In the genomic region with DNA sequence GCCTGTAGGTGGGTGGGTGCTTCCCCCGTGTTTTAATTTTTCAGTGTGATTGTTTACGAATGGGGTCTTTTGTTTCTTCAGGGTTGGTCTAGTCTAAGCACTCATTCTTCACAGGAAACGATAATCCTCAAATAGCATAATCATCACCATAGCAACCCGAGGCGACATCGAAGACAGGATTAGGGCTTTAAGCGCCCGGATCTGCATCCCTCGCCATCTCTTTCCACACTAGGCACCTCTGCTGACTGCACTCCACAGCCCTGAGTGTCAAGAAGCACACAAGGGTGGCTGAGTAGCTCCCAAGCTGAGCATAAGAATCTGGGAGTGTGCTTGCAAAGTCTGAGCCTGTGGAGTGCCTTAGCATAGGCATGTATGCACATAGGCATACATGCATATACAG, we compare ENCODE assay signal across 16 mouse cellular contexts.
DNase-seq lines count a peak whose midpoint lies in the region; ATAC-seq lines count a peak whose summit lies in the region.
"Had no signal": no experiment of that assay in that cellular context is flagged by ENCODE, and none has a peak within 500 bp of the region (broad histone marks: within the 10 kb centered on the region; RNA-seq: fewer than 3 reads in every experiment).

No protein-coding gene starts in this region.

- no peaks in the 10 kb centered on the region for H3K9me3 ChIP-seq in hindbrain, embryonic 16.5 days (ENCODE audit: control insufficient read depth, low read length)
- H3K9me3 ChIP-seq in hindbrain, embryonic 12.5 days (replicated peaks), result no peaks in the 10 kb centered on the region
- H3K9me3 ChIP-seq in forebrain, embryonic 15.5 days, result no peaks in the 10 kb centered on the region
- H3K9me3 ChIP-seq in midbrain, embryonic 14.5 days (ENCODE audit: control insufficient read depth, low read length), result no peaks in the 10 kb centered on the region
- H3K9me3 ChIP-seq in heart, embryonic 11.5 days (replicated peaks; ENCODE audit: control insufficient read depth, low read length), result no peaks in the 10 kb centered on the region
- H3K9me3 ChIP-seq: limb, embryonic 15.5 days had no signal

- peak; percentile 84 for DNase-seq in midbrain, embryonic 14.5 days
- no peak for DNase-seq in gastrocnemius, adult 8-10 months (ENCODE audit: low spot score in 2 of 2)
- no peak for DNase-seq in thymus, postnatal 4 days
- DNase-seq in thymus, postnatal 14 days, result no peak
- DNase-seq: adrenal gland, postnatal 10 days; cerebellum, adult 11-12 months; cerebellum, postnatal 25 days; gastrocnemius, postnatal 14 days; heart, postnatal 10 days; kidney, adult 9 months; lung, postnatal 14 days had no signal

- no peak overlapping the region for H3K27ac ChIP-seq in hindbrain, embryonic 16.5 days (ENCODE audit: low read depth, low read length)
- H3K27ac ChIP-seq in hindbrain, embryonic 12.5 days, result no peak overlapping the region
- H3K27ac ChIP-seq in forebrain, embryonic 15.5 days (replicated peaks), result no peak overlapping the region; the same call in 1 of the 2 replicates
- peak overlapping the region; percentile 28 for H3K27ac ChIP-seq in midbrain, embryonic 14.5 days (replicated peaks; ENCODE audit: low read depth, low read length)
- H3K27ac ChIP-seq in heart, embryonic 11.5 days (ENCODE audit: low read depth, low read length), result no peak overlapping the region
- H3K27ac ChIP-seq: limb, embryonic 15.5 days had no signal

- WGBS in hindbrain, embryonic 16.5 days, result 21% methylated on average over 9 of the region's 9 CpGs
- WGBS in hindbrain, embryonic 12.5 days, result 48% methylated on average over 9 of the region's 9 CpGs
- WGBS in forebrain, embryonic 15.5 days, result 6% methylated on average over 9 of the region's 9 CpGs
- 6% methylated on average over 9 of the region's 9 CpGs for WGBS in midbrain, embryonic 14.5 days
- 76% methylated on average over 9 of the region's 9 CpGs for WGBS in heart, embryonic 11.5 days (ENCODE audit: insufficient replicate concordance)

- no peak overlapping the region for H3K4me3 ChIP-seq in hindbrain, embryonic 16.5 days (ENCODE audit: low read length)
- no peak overlapping the region for H3K4me3 ChIP-seq in hindbrain, embryonic 12.5 days
- no peak overlapping the region for H3K4me3 ChIP-seq in forebrain, embryonic 15.5 days
- H3K4me3 ChIP-seq in midbrain, embryonic 14.5 days (replicated peaks; ENCODE audit: low read depth, low read length), result no peak overlapping the region
- no peak overlapping the region for H3K4me3 ChIP-seq in heart, embryonic 11.5 days (ENCODE audit: low read depth, low read length)
- H3K4me3 ChIP-seq: limb, embryonic 15.5 days had no signal

- peak; percentile 37; the same call in 1 of the 2 replicates for ATAC-seq in hindbrain, embryonic 16.5 days
- no peak for ATAC-seq in hindbrain, embryonic 12.5 days (ENCODE audit: low FRiP score)
- ATAC-seq in forebrain, embryonic 15.5 days (replicated peaks), result peak; percentile 61
- ATAC-seq in midbrain, embryonic 14.5 days (ENCODE audit: low FRiP score, low TSS enrichment), result peak; percentile 67; the same call in 1 of the 2 replicates
- no peak for ATAC-seq in heart, embryonic 11.5 days (replicated peaks; ENCODE audit: insufficient number of reproducible peaks, low FRiP score, low TSS enrichment)

- no peak overlapping the region for H3K4me2 ChIP-seq in hindbrain, embryonic 16.5 days (ENCODE audit: low read length)
- H3K4me2 ChIP-seq in hindbrain, embryonic 12.5 days (replicated peaks), result no peak overlapping the region
- H3K4me2 ChIP-seq in forebrain, embryonic 15.5 days (replicated peaks), result no peak overlapping the region
- no peak overlapping the region for H3K4me2 ChIP-seq in midbrain, embryonic 14.5 days (ENCODE audit: low read length)
- H3K4me2 ChIP-seq in heart, embryonic 11.5 days, result no peak overlapping the region
- H3K4me2 ChIP-seq: limb, embryonic 15.5 days had no signal

- no peaks in the 10 kb centered on the region for H3K27me3 ChIP-seq in hindbrain, embryonic 16.5 days (replicated peaks; ENCODE audit: control insufficient read depth, insufficient read depth, low read length)
- H3K27me3 ChIP-seq in hindbrain, embryonic 12.5 days, result 0 out of 2 replicates have a peak, but pooled peaks cover 2% of the 10 kb centered on the region
- H3K27me3 ChIP-seq in forebrain, embryonic 15.5 days, result no peaks in the 10 kb centered on the region
- no peaks in the 10 kb centered on the region for H3K27me3 ChIP-seq in midbrain, embryonic 14.5 days (ENCODE audit: control insufficient read depth, insufficient read depth, low read length)
- no peaks in the 10 kb centered on the region for H3K27me3 ChIP-seq in heart, embryonic 11.5 days (ENCODE audit: control insufficient read depth, insufficient read depth, low read length)
- H3K27me3 ChIP-seq: limb, embryonic 15.5 days had no signal

- no peak overlapping the region for H3K9ac ChIP-seq in hindbrain, embryonic 16.5 days (ENCODE audit: low read depth, low read length)
- no peak overlapping the region for H3K9ac ChIP-seq in hindbrain, embryonic 12.5 days
- no peak overlapping the region for H3K9ac ChIP-seq in forebrain, embryonic 15.5 days (replicated peaks)
- H3K9ac ChIP-seq in midbrain, embryonic 14.5 days (replicated peaks; ENCODE audit: low read length), result no peak overlapping the region
- H3K9ac ChIP-seq in heart, embryonic 11.5 days (ENCODE audit: low read depth, low read length), result no peak overlapping the region
- H3K9ac ChIP-seq: limb, embryonic 15.5 days had no signal

- no peaks in the 10 kb centered on the region for H3K36me3 ChIP-seq in hindbrain, embryonic 16.5 days (ENCODE audit: control insufficient read depth, insufficient read depth, low read length)
- no peaks in the 10 kb centered on the region for H3K36me3 ChIP-seq in hindbrain, embryonic 12.5 days
- no peaks in the 10 kb centered on the region for H3K36me3 ChIP-seq in forebrain, embryonic 15.5 days
- H3K36me3 ChIP-seq in midbrain, embryonic 14.5 days (ENCODE audit: control insufficient read depth, insufficient read depth, low read length), result no peaks in the 10 kb centered on the region
- no peaks in the 10 kb centered on the region for H3K36me3 ChIP-seq in heart, embryonic 11.5 days (ENCODE audit: control insufficient read depth, insufficient read depth, low read length)
- H3K36me3 ChIP-seq: limb, embryonic 15.5 days had no signal

- peaks cover 12% of the 10 kb centered on the region for H3K4me1 ChIP-seq in hindbrain, embryonic 16.5 days (ENCODE audit: control insufficient read depth, insufficient read depth, low read depth, low read length)
- peaks cover 26% of the 10 kb centered on the region for H3K4me1 ChIP-seq in hindbrain, embryonic 12.5 days
- H3K4me1 ChIP-seq in forebrain, embryonic 15.5 days, result peaks cover 36% of the 10 kb centered on the region
- peaks cover 36% of the 10 kb centered on the region for H3K4me1 ChIP-seq in midbrain, embryonic 14.5 days (ENCODE audit: control insufficient read depth, insufficient read depth, low read length)
- H3K4me1 ChIP-seq in heart, embryonic 11.5 days (ENCODE audit: control insufficient read depth, insufficient read depth, low read length), result no peaks in the 10 kb centered on the region
- H3K4me1 ChIP-seq: limb, embryonic 15.5 days had no signal

Comparison
In these comparisons a context has a peak if more than half of its experiments do, and no peak if none do; other contexts are left out.
1. ATAC-seq: peak in hindbrain, embryonic 16.5 days (single experiment), forebrain, embryonic 15.5 days (single experiment) and midbrain, embryonic 14.5 days (single experiment); none in hindbrain, embryonic 12.5 days (single experiment) and heart, embryonic 11.5 days (single experiment).